Mouse (Mus musculus): ENCODE results near the gene Defb10.
"Not testable (repeated sequence)": the region's sequence is repeated elsewhere in the genome, so short reads cannot be mapped to it uniquely, and the experiment has no call there.

The Defb10 gene

GRCm38 (mm10) chr8:21858586-21858985, at the start of gene Defb10:
Gene Defb10 (plus strand): TSS chr8:21858901.
- not testable (repeated sequence) for DNase-seq (ENCODE audit: low spot score in 2 of 2)

- not testable (repeated sequence) for DNase-seq (ENCODE audit: low spot score in 2 of 2)
These were observed 26.6 kb downstream of the Defb10 start, which contains the start of gene Defb9 for GRCm38 (mm10) chr8:21885321-21885720. Gene Defb9 (minus strand): TSS chr8:21885421.

GRCm38 (mm10) chr8:21906290-21906689, 47.6 kb downstream of the Defb10 start, which contains the start of gene Defb11:
Gene Defb11 (minus strand): TSS chr8:21906412.
- not testable (repeated sequence) for DNase-seq (ENCODE audit: low spot score in 2 of 2)
